Mouse (Mus musculus): ENCODE measurements around the gene Myt1l. TPM values are rescaled to one million over a fixed set of nuclear protein-coding genes. Genes with fewer than 3 reads are reported as not detected.

The Myt1l gene
- polyA plus RNA-seq (2012; rRNA removed), result 7.5 and 8.0 TPM in 2 replicates

DNA sequence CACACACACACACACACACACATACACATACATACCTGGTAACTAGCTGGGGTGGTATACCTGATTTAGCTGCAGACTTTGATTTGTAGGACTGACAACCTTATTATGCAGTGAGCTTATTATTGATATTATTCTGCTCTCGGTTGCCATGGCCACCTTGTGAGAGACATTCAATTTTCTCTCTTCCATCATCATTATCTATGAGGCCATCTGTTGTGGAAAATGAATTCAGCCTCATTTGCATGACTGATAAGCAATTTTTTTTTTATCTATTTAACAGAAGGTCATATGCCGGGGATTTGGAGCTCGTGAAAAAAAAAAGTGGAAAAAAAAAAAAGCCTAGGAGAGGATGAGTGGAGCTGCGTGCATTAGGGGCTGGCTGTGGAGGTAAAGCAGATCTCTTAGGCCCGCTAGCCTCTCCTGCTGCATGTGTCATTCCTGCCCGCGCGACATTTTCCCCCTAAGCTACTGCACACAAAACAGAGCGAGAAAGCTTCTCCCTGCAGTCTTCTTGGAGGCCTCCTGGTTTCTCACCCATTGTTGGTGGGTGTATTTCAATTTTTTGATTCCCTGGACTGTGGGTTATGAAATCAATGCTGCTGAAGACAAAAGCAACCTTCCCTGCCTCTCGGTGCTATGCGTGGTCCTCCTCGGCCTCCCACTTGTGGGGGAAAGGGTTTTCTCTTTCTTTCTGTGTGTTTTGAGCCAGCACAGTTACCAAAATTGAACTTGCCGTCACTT is at the start of gene Myt1l:
Myt1l (plus strand) TSS at position 354 of the 741 bp plus-strand sequence.

GRCm38 (mm10) chr12:29937308-29937707 is 409.1 kb downstream of the Myt1l start, which contains the start of gene Pxdn:
TSS of gene Pxdn (plus strand) at chr12:29937608.

All from central nervous system, embryonic 11.5 days (tissue).